Mouse (Mus musculus): ENCODE results near the gene Mamdc2. TPM values are rescaled to one million over a fixed set of nuclear protein-coding genes. Genes with fewer than 3 reads are reported as not detected.
"Not testable (repeated sequence)": the region's sequence is repeated elsewhere in the genome, so short reads cannot be mapped to it uniquely, and the experiment has no call there.

The Mamdc2 gene
- 1 to 10 TPM; 3.3 to 3.9 TPM for total RNA-seq (2021)
- long read RNA-seq, experiment 1, transcript Mamdc2-201 (14 exons, 3,414 nt) = major isoform, 5 of 6 reads
- long read RNA-seq, experiment 1, partial matches to known transcripts = 0 of 6 reads
- long read RNA-seq, experiment 1, other reads (novel, unspliced or antisense) = 0 of 6 reads
- long read RNA-seq, experiment 2, partial matches to known transcripts = 1 of 3 reads
- long read RNA-seq, experiment 2, other reads (novel, unspliced or antisense) = 1 of 3 reads

DNA sequence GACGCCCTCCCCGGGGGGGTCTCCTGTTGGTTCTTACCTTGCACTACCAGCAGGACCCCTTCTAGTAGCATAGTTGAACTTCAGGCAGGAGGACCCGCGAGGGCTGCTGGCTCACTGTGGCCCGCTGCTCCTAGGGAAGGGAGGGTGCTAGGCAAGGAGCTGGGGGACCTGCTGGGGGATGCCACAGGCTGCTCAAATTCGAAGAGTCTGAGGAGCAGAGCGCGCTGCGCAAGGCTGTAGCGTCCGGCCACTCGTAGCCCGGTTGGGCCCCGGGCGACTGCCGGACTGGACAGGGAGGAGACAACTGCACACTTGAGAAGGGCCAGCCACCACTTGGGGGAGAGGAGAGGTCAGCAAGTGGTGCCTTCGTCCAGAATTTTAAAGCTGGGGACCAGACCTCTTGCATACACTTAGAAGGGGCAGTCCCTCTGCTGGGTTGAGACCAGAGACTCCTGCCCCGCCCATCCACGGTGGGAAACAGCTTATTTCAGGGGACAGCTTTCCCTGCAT lies at the start of gene Mamdc2:
Gene Mamdc2 (minus strand): TSS at position 455 of the 510 bp plus-strand sequence.
- intact Hi-C loops (cut with DNase I) = loop anchor here (5.0 kb wide), 1 partner anchor 76 kb away; no protein-coding TSS in a partner anchor
- DNase-seq = peak; percentile 27 to 54

GRCm38 (mm10) chr19:23498011-23498410 lies 49.8 kb upstream of the Mamdc2 start:
- intact Hi-C loops (cut with DNase I) = no loop called here
- DNase-seq = no peak

GRCm38 (mm10) chr19:23497171-23497917 lies 49.1 kb upstream of the Mamdc2 start:
- intact Hi-C loops (cut with DNase I) = no loop called here
- DNase-seq = no peak

GRCm38 (mm10) chr19:23496536-23496935 lies 48.3 kb upstream of the Mamdc2 start:
- DNase-seq = no peak
- intact Hi-C loops (cut with DNase I) = no loop called here

GRCm38 (mm10) chr19:23492663-23493062 lies 44.4 kb upstream of the Mamdc2 start:
- no peak for DNase-seq
- intact Hi-C loops (cut with DNase I) = no loop called here

GRCm38 (mm10) chr19:23490703-23491102 lies 42.5 kb upstream of the Mamdc2 start:
- DNase-seq; intact Hi-C loops (cut with DNase I): not testable (repeated sequence)

GRCm38 (mm10) chr19:23489780-23490179 lies 41.5 kb upstream of the Mamdc2 start:
- intact Hi-C loops (cut with DNase I) = no loop called here
- peak; percentile 25 to 39 for DNase-seq

- no peak for DNase-seq
- intact Hi-C loops (cut with DNase I) = no loop called here
Measured at GRCm38 (mm10) chr19:23487421-23487820, 39.2 kb upstream of the Mamdc2 start.

DNA sequence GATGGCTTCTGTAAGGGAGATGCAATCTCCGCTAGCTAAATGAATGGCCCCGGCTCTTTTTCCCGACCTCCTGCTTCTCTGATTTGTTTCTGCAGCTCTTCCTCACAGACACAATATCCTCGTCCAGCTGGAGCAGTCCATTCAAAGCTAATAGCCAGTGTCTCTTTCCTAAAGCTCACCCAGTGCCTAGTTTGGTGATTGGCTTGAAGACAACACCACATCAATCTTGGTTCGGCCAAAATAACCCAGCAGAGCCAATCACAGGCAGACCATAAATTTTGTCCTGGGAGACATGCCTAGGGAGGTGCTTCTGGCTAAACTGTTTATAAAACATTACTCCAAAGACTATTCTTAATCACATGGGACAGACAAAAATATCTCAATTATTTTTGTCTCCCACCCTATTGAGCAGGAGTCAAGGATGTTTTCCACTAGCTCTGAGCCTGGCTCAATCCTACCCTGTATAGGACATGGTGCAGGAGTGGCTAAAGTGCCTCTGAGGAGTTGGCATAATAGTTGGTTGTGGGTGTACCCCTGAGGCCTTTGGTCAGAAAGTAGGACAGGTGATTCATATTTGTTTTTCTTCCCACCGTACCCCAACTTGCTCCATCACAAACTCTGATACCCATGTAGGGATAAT lies 38.5 kb upstream of the Mamdc2 start:
- intact Hi-C loops (cut with DNase I) = no loop called here
- DNase-seq = no peak

DNA sequence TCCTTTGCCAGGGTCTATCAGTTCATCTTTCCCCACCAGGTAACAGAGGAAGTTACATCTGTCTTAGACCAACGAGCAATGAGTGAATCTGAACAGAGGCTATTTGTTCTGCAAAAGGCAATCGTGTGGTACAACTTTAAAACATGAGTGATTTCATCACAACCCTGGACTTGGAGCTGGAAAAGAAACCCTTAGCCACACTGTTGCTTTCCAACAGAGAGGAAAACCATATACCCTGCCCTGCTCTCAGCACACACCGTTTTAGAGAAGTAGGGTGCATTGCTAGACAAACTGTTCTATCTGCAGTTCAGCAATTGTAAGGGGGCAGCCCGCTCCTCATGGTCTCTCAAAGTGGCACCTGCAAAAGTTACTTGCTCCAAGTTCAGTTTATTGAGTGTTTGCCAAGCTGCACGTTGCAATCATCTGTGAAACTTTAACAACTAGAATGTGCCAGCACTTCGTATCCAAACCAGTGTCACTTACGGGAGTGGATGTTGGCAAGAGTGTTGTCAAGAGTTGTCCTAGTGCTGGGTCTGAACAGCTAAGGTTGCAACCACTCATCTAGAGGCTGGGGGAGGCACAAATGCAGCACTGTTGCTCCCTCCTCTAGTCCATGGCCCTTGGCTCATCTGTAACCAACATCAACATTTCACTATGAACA lies 37.8 kb upstream of the Mamdc2 start:
- intact Hi-C loops (cut with DNase I) = no loop called here

GRCm38 (mm10) chr19:23482571-23482970 lies 34.3 kb upstream of the Mamdc2 start:
- intact Hi-C loops (cut with DNase I); DNase-seq: not testable (repeated sequence)

More for the DNA sequence above, 37.8 kb upstream of the Mamdc2 start:
- no peak for DNase-seq

DNA sequence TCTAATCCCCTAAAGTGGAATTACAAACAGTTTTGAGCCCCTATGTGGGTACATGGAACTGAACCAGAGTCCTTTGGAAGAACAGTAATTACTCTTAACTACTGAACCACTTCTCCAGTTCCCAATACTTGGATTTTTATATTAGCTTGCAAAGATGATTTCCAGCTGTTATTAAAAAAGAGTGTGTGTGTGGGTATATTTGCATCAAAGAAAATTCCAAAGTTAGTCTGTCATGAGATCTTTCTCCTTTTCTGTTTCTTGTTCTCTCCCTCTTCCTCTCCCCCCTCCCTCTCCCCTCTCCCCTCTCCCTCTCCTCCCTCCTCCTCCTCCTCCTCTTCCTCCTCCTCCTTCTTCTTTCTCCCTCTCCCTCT lies 31.3 kb upstream of the Mamdc2 start:
- intact Hi-C loops (cut with DNase I) = loop anchor here (2.0 kb wide), 1 partner anchor 43 kb away; no protein-coding TSS in a partner anchor
- no peak for DNase-seq

DNA sequence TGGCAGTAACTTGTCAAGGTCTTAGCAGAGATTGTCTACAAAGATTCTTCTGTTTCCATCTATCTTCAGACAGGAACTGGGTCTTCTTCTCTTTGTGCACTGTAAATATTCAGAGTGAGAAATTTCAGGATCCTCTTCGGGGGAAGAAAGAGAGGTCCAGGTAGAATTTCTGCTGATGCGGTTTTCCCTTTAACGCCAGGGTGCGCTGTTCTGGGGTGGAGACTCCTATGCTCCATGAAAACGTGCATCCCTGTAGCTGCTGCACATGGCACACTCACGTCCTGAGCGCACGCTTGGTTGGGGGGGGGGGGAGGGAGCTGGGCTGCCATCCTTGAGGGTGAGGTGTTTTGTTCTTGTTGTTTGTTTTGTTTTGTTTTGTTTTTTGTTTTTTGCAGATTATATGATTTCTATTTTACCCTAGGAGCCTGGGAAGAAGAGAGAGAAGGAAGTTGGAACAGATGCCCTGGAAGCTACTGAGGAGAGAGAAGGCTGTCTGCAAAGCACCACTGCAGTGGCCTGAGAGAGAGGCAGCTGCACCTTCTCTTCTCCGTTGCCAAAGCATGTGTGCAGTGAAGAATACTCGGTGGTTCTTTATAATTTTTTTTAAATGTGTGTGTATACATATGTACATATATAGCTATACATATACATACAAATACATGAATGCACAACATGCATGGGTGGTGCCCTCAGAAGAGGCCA lies 30.8 kb upstream of the Mamdc2 start:
- DNase-seq = peak; percentile 17 to 56
- intact Hi-C loops (cut with DNase I) = loop anchor here (2.0 kb wide), 1 partner anchor 44 kb away; no protein-coding TSS in a partner anchor

DNA sequence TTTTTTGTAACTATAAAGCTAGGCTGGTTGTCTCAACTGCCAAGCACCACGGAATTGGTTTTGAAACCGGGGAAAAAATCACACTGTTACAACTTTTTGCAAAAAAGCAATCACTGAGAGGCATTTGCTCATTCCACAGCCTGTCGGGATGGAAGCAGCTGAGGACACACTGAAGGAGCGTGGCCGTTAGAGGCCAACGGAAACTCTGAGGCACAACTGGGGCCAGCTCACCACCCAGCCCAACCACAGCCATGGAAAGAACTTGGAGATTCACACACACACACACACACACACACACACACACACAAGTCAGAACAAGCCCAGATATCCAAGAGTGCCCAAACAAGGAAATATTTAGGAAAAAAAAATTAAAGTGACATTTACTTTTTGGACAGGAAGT lies 29.6 kb upstream of the Mamdc2 start:
- DNase-seq = peak; percentile 12 to 36
- intact Hi-C loops (cut with DNase I) = loop anchor here (2.0 kb wide), 1 partner anchor 45 kb away; no protein-coding TSS in a partner anchor

- intact Hi-C loops (cut with DNase I) = no loop called here
- DNase-seq = no peak
Measured at GRCm38 (mm10) chr19:23467866-23468265, 19.6 kb upstream of the Mamdc2 start.

- DNase-seq = no peak
- intact Hi-C loops (cut with DNase I) = no loop called here
Measured at GRCm38 (mm10) chr19:23467011-23467410, 18.8 kb upstream of the Mamdc2 start.

DNA sequence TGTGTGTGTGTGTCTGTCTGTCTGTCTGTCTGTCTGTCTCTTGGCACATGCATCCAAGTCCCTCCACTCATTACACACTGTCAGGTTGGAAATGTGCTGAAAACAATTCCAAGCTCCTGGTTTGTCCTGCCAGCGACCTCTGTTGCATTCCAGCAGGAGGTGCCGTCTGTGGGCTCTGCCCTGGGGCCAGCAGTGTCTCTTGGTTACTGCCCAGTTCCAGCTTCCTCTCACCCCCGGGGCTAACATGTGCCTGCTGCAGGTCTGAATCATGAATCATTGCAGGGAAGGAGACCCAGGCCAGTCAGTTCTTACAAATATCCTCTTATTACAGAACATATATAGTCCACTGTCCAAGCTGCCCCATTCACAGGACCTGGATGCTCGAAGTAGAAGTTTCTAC lies 9.2 kb upstream of the Mamdc2 start:
- intact Hi-C loops (cut with DNase I) = no loop called here
- DNase-seq = no peak

- intact Hi-C loops (cut with DNase I) = no loop called here
- DNase-seq = no peak
Measured at GRCm38 (mm10) chr19:23451361-23451760, 3.1 kb upstream of the Mamdc2 start.

DNA sequence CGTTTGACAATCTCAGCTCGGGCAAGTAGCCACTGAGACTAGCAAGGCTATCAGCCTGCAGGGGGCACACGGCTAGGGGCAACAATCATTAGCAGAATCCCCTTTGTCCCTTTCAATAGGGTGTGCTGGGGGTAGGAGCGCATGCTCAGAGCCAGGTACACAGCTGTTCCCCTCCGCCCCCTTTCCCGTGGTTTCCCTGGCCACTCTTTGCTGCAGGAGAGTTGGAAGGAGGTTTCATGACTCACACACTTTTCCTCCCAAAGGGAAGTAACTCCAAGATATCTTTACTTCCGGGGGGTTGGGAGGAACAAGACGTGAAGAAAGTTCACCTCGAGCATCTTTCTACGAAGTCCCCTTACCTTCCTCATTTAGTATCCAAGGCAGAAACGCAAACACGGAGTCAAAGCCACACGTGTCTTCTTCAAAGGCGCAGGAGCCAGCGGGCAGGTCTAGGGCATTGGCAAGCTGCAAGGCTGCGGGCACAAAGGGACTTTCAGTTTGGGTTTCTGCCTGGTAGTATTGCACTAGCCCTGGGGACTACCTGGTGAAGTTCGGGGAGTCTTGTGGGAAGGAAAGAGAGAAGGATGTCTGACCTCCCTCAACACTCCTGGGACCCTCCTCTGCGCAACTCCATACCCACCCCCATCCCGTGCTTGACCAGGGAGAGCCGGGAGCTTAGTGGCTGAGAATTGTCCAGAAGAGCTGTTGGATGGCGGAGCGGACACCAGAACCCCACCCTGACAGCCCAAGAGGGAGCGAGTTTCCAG lies 838 bp downstream of the Mamdc2 start:
- DNase-seq = peak; percentile 10 to 31
- intact Hi-C loops (cut with DNase I) = loop anchor here (5.0 kb wide), 1 partner anchor 75 kb away; no protein-coding TSS in a partner anchor

Measured in heart, postnatal 14 days (tissue).